Mouse (Mus musculus) limb, embryonic 10.5 days (tissue): ENCODE measurements around the gene Efhd1. TPM values are rescaled to one million over a fixed set of nuclear protein-coding genes. Genes with fewer than 3 reads are reported as not detected.
A peak's percentile ranks its signal among the peaks of the same experiment; 100 is the strongest.

Experiments used
- DNase-seq: peaks from one replicate; pipeline ENCODE4 v3.0.0-alpha.2; 2017; ENCODE audit warnings: low spot score
- H3K27ac ChIP-seq: fragments of 300-500 bp; sonication (generic); 2 replicates; pipeline ENCODE4 v1.5.1; 2016; ENCODE audit warnings: mild to moderate bottlenecking
- H3K27me3 ChIP-seq: fragments of 300-500 bp; sonication (generic); 2 replicates; pipeline ENCODE4 v1.6.1; 2016; ENCODE audit warnings: low read depth, mild to moderate bottlenecking; ENCODE audit not compliant: poor library complexity, severe bottlenecking
- H3K36me3 ChIP-seq: fragments of 300-500 bp; sonication (generic); 2 replicates; pipeline ENCODE4 v1.6.1; 2016; ENCODE audit warnings: mild to moderate bottlenecking, moderate library complexity
- H3K4me1 ChIP-seq: fragments of 300-500 bp; sonication (generic); 2 replicates; pipeline ENCODE4 v1.6.1; 2016
- H3K4me3 ChIP-seq: fragments of 300-500 bp; sonication (generic); 2 replicates; pipeline ENCODE4 v1.5.1; 2016; ENCODE audit warnings: mild to moderate bottlenecking, moderate library complexity
- H3K9me3 ChIP-seq: fragments of 300-500 bp; sonication (generic); replicated peaks from 2 replicates; pipeline ENCODE4 v1.6.1; 2016; ENCODE audit warnings: mild to moderate bottlenecking
- WGBS: fragments of 180-500 bp; shearing (Covaris S2); methylation state at CpG from one replicate; pipeline ENCODE4 v1.1.7; 2016; 5-methylcytosine and 5-hydroxymethylcytosine counted together
- polyA plus RNA-seq: library from polyadenylated mRNA; unstranded; fragments of >200 nt; fragmentation: Nextera tagmentation; extraction: Ambion mirVana; gene quantifications from 2 replicates; pipeline ENCODE4 v1.2.1, GENCODE M21; 2016

Efhd1 gene
- polyA plus RNA-seq, 1 experiment from 2014 or later: 0.10 TPM

DNA sequence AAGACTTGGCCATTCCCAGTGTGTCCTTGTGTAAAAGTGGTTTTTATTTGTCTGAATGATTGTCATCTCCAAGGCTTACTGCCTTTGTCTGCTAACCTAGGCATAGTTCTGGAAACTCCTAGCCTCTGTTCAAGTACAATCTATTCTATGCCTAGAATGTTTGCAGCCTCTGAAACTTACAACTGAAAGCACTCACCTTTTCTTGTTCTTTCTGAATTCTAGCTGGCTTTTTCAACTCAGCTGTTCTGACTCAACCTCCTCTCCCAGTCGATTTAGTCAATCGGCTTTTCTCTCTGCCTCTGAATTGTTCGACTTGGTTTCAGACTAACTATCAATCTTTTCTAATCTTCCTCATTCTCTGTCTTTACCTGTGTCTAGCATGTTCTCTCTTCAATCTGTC lies 58.6 kb downstream of the Efhd1 start:
- no peaks in the 10 kb centered on the region for H3K27me3 ChIP-seq
- 92% methylated on average over 3 of the region's 3 CpGs for WGBS
- no peak for DNase-seq
- H3K27ac ChIP-seq: no peak overlapping the region
- H3K4me1 ChIP-seq: peaks cover 3% of the 10 kb centered on the region
- H3K4me3 ChIP-seq: no peak overlapping the region
- H3K36me3 ChIP-seq: no peaks in the 10 kb centered on the region
- H3K9me3 ChIP-seq: peaks cover 7% of the 10 kb centered on the region; the same call in 1 of the 2 replicates

GRCm38 (mm10) chr1:87324649-87325048 lies 60.5 kb downstream of the Efhd1 start:
- peaks cover 7% of the 10 kb centered on the region; the same call in 1 of the 2 replicates for H3K9me3 ChIP-seq
- H3K36me3 ChIP-seq: peaks cover 1% of the 10 kb centered on the region
- H3K27me3 ChIP-seq: no peaks in the 10 kb centered on the region
- DNase-seq: no peak
- H3K4me1 ChIP-seq: peaks cover 11% of the 10 kb centered on the region
- H3K4me3 ChIP-seq: no peak overlapping the region
- no peak overlapping the region for H3K27ac ChIP-seq

- Histone ChIP-seq H3K4me1 (peaks cover 11% of the 10 kb centered on the region), H3K27ac (peak within 1 kb of the TSS; percentile 97), H3K4me3 (peak within 1 kb of the TSS; percentile 100), H3K9me3 (no peaks in the 10 kb centered on the region), H3K27me3 (no peaks in the 10 kb centered on the region), H3K36me3 (peaks cover 18% of the 10 kb centered on the region)
- under 1% methylated on average over 31 of the region's 36 CpGs for WGBS
- DNase-seq: peak; percentile 100
Measured at GRCm38 (mm10) chr1:87326742-87327163, 62.6 kb downstream of the Efhd1 start, which contains the start of gene Gigyf2. TSS of gene Gigyf2 (plus strand) at chr1:87326998.

DNA sequence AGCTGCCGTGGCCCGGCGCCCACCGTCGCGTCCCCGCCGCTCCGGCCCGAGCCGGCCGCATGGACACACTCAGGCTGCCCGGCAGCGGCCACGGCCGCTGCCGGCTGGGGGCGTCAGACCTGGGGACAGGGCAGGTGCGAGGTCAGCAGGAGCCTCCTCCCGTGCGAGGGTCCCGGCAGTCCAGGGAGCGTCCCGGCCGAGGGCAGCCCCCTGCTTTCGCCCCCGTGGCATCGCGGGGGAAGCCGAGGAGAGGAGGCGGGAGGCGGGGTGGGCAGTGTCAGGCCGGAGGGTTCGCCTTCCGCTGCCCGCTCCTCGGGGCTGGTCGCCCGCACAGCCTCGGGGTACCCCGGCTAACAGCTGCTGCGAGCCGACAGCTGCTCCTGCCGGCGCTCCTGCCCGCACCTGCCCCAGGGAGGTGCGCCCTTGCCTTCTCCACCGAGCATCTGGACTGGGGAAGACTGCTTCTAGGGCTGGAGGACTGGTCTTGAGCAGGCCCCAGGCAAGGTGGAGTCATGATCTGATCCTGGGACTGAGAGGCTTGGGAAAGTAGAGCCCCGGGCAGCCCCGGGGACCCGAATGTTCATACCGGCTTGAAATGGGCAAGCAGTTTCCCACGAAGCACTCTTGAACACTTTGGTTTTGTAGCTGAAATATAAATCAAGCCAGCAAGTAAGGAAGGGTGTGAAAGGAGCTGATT lies 63.1 kb downstream of the Efhd1 start:
- Histone ChIP-seq H3K9me3 (no peaks in the 10 kb centered on the region), H3K36me3 (peaks cover 19% of the 10 kb centered on the region), H3K4me1 (peaks cover 11% of the 10 kb centered on the region), H3K27ac (peak overlapping the region; percentile 97), H3K4me3 (peak overlapping the region; percentile 100), H3K27me3 (no peaks in the 10 kb centered on the region)
- peak; percentile 80 for DNase-seq
- under 1% methylated on average over 47 of the region's 53 CpGs for WGBS

- WGBS: 95% methylated on average over 4 of the region's 4 CpGs
- H3K36me3 ChIP-seq: peaks cover 62% of the 10 kb centered on the region
- H3K27ac ChIP-seq: no peak overlapping the region
- no peak overlapping the region for H3K4me3 ChIP-seq
- no peaks in the 10 kb centered on the region for H3K27me3 ChIP-seq
- peaks cover 11% of the 10 kb centered on the region for H3K4me1 ChIP-seq
- no peak for DNase-seq
- H3K9me3 ChIP-seq: no peaks in the 10 kb centered on the region
Measured at GRCm38 (mm10) chr1:87331774-87332173, 67.6 kb downstream of the Efhd1 start.

DNA sequence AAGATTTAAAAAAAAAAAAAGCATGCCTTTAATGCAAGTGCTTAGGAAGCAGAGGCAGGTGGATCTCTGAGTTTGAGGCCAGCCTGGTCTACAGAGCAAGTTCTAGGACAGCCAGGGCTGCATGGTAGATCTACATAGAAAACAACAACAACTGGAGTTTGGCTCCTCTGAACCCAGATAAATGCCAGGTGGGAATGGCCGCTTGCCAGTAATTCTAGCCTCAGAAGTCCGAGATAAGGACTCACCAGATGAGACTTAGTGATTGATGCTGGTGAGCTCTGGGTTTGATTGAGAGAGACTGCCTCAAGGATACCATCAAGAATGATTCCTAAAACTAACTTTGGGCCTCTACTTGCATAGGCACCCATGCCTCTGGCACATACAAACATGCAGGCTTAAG lies 86.4 kb downstream of the Efhd1 start:
- 87% methylated on average over 2 of the region's 2 CpGs for WGBS
- no peak for DNase-seq
- Histone ChIP-seq H3K9me3 (no peaks in the 10 kb centered on the region), H3K27me3 (no peaks in the 10 kb centered on the region), H3K4me3 (no peak overlapping the region), H3K4me1 (no peaks in the 10 kb centered on the region), H3K36me3 (peaks cover 44% of the 10 kb centered on the region), H3K27ac (no peak overlapping the region)

DNA sequence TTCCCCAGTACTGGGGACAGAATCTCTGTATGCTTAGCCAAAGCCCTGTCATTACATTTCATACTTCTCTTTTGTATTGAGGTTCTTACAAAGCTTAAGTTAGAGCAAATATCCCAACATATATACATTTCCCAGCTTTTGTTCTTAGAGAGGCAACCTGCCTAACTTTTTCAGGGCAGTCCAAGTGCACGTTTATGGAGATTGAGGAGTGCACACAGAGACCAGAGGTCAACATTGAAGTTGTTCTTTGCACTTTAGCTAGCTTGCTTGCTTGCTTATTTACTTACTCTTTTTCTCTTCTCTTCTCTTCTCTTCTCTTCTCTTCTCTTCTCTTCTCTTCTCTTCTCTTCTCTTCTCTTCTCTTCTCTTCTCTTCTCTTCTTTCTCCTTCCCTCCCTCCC lies 96.1 kb downstream of the Efhd1 start:
- no peak for DNase-seq
- Histone ChIP-seq H3K4me3 (no peak overlapping the region), H3K36me3 (peaks cover 24% of the 10 kb centered on the region), H3K27ac (no peak overlapping the region), H3K9me3 (no peaks in the 10 kb centered on the region), H3K27me3 (no peaks in the 10 kb centered on the region), H3K4me1 (no peaks in the 10 kb centered on the region)
- 89% methylated on average over 1 of the region's 1 CpGs for WGBS

Other genes with a start within 250 kb of the Efhd1 start
- not detected in 2 replicates for gene Alppl2, start 174.4 kb upstream of the Efhd1 start, polyA plus RNA-seq
- not detected in 2 replicates for gene Alpi, start 162.8 kb upstream of the Efhd1 start, polyA plus RNA-seq
- not detected in 2 replicates for gene Akp3, start 139.4 kb upstream of the Efhd1 start, polyA plus RNA-seq
- gene Ecel1, start 107.8 kb upstream of the Efhd1 start, polyA plus RNA-seq: 0.11 TPM in 2 replicates
- gene Prss56, start 81.0 kb upstream of the Efhd1 start, polyA plus RNA-seq: 0.06 TPM in 1 of 2 replicates, not detected in the other
- 0.14 and 0.55 TPM in 2 replicates for gene Chrnd, start 73.8 kb upstream of the Efhd1 start, polyA plus RNA-seq
- gene Chrng, start 59.7 kb upstream of the Efhd1 start, polyA plus RNA-seq: 0.26 and 0.81 TPM in 2 replicates
- 181 and 202 TPM in 2 replicates for gene Eif4e2, start 50.4 kb upstream of the Efhd1 start, polyA plus RNA-seq
- gene Gigyf2, start 62.6 kb downstream of the Efhd1 start, polyA plus RNA-seq: 45.2 and 49.1 TPM in 2 replicates
- gene Kcnj13, start 130.4 kb downstream of the Efhd1 start, polyA plus RNA-seq: 0.65 and 0.71 TPM in 2 replicates
- gene Snorc, start 205.9 kb downstream of the Efhd1 start, polyA plus RNA-seq: not detected in 2 replicates
- not detected in 2 replicates for gene Neu2, start 245.5 kb downstream of the Efhd1 start, polyA plus RNA-seq